Mouse (Mus musculus): ENCODE measurements around the gene Cdh1. TPM values are rescaled to one million over a fixed set of nuclear protein-coding genes. Genes with fewer than 3 reads are reported as not detected.

Cdh1 gene
- polyA plus RNA-seq, 1 experiment from 2014 or later: 3.2 TPM

DNA sequence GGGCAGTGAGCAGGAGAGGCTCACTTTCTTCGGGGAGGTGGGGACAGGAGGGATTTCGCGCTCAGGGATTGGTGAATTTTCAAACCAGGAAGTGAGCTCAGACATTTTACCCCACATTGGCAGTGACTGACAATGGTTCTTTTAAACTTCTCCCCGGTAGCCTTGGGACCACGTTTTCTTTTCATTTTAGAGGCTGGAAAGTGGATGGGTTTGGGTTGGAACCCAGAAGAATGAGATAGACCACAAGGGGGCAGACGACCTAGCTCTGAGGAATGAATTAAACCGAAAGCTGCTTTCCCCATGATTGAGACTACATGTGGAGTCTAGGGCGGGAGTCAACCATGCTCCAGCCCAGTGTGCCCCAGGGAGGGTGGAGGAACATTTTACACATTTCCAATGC, 71.7 kb downstream of the Cdh1 start:
- Histone ChIP-seq H3K9me3 (no peaks in the 10 kb centered on the region), H3K4me3 (no peak overlapping the region), H3K4me1 (no peaks in the 10 kb centered on the region), H3K27ac (replicated peaks) (no peak overlapping the region), H3K9ac (no peak overlapping the region), H3K27me3 (replicated peaks) (no peaks in the 10 kb centered on the region), H3K4me2 (no peak overlapping the region), H3K36me3 (no peaks in the 10 kb centered on the region)
- WGBS: 72% methylated on average over 8 of the region's 8 CpGs
- no peak for ATAC-seq (ENCODE audit: extremely low read depth, insufficient number of reproducible peaks, low FRiP score, low TSS enrichment)

DNA sequence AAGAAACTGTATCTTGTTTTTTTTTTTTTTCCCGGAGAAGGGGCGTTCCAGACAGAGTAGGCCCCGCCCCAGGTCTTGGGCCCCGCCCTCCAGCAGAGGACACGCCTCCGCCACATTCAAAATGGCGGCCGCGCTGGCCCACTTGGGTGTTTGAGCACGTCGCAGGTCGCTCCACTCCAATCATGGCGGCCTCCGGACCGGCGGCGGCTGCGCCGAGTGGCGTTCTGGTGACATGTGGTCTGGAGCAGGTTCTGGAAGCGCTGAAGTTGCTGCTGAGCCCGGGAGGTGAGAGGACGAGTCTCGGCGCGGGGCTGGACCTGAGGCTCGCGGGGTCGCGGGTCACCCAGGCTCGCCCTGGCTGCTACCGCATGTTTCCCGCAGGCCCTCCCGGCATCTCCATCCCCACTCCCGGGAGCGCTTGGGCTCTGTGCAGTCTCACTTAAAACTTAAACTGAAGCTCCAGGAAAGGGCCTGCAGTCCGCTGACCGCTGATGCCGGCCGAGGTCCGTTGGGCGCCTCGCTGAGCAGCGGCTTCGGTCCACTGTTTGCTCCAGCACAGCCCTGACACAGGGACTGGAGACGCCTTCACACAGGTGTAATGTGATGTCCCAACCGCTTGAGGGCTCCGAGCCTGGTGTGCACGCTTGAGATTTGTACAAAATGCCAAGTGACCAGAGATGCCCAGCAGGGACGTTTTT, 80.0 kb downstream of the Cdh1 start, which contains the start of gene Tango6:
Gene Tango6 (plus strand): TSS at position 98 of the 698 bp plus-strand sequence.
- no peaks in the 10 kb centered on the region for H3K27me3 ChIP-seq (replicated peaks)

DNA sequence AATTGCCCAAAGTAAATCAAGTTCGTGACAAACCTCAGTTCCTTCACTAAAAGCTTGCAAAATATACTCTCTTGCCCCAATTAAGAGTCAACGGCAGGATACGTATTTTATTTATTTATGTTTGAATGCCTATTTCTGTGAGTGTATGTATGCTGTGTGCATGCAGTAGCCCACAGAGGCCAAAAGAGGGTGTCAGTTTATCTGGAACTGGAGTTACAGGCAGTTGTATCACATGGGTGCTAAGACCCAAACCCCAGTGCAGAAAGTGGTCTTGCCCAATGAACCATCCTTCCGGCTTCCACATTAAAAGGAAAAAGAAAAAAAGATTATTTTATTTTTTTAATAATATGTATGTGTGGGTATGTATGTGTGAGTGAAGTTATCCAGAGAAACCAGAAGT, 81.2 kb downstream of the Cdh1 start:
- Histone ChIP-seq H3K36me3 (0 out of 2 replicates have a peak, but pooled peaks cover 5% of the 10 kb centered on the region), H3K4me2 (no peak overlapping the region), H3K27ac (replicated peaks) (no peak overlapping the region), H3K4me1 (peaks cover 4% of the 10 kb centered on the region), H3K9ac (no peak overlapping the region), H3K4me3 (no peak overlapping the region), H3K9me3 (no peaks in the 10 kb centered on the region), H3K27me3 (replicated peaks) (no peaks in the 10 kb centered on the region)
- ATAC-seq (ENCODE audit: extremely low read depth, insufficient number of reproducible peaks, low FRiP score, low TSS enrichment): no peak
- WGBS: 93% methylated on average over 4 of the region's 4 CpGs

More for the DNA sequence above, 80.0 kb downstream of the Cdh1 start, which contains the start of gene Tango6:
- H3K9ac ChIP-seq: peak within 1 kb of the TSS; percentile 92
- peak within 1 kb of the TSS; percentile 96 for H3K27ac ChIP-seq (replicated peaks)
- peak within 1 kb of the TSS; percentile 70 for H3K4me2 ChIP-seq
- H3K4me1 ChIP-seq: peaks cover 4% of the 10 kb centered on the region
- no peaks in the 10 kb centered on the region for H3K36me3 ChIP-seq
- H3K4me3 ChIP-seq: peak within 1 kb of the TSS; percentile 85
- WGBS: under 1% methylated on average over 50 of the region's 50 CpGs
- ATAC-seq (ENCODE audit: extremely low read depth, insufficient number of reproducible peaks, low FRiP score, low TSS enrichment): peak; percentile 95
- no peaks in the 10 kb centered on the region for H3K9me3 ChIP-seq

DNA sequence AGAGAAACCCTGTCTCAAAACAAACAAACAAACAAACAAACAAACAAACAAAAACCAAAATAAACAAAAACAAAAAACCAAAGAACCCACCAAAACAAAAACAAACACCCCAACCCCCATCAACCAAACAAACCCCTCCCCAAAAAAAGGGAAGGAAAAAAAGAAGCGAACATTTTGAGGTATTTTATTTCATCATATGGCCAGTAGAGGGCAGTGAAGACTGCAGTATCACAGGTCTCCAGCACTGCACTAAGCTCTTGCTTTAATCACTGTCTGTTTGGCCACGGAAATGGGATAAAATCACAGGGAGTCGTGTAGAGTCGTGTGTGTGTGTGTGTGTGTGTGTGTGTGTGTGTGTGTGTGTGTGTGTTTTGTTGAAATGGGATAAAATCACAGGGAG, 84.3 kb downstream of the Cdh1 start:
- 5% methylated on average over 4 of the region's 4 CpGs for WGBS
- Histone ChIP-seq H3K27ac (replicated peaks) (no peak overlapping the region), H3K4me1 (peaks cover 4% of the 10 kb centered on the region), H3K4me3 (no peak overlapping the region), H3K9me3 (no peaks in the 10 kb centered on the region), H3K9ac (no peak overlapping the region), H3K36me3 (peaks cover 24% of the 10 kb centered on the region), H3K4me2 (no peak overlapping the region), H3K27me3 (replicated peaks) (no peaks in the 10 kb centered on the region)
- ATAC-seq (ENCODE audit: extremely low read depth, insufficient number of reproducible peaks, low FRiP score, low TSS enrichment): no peak

DNA sequence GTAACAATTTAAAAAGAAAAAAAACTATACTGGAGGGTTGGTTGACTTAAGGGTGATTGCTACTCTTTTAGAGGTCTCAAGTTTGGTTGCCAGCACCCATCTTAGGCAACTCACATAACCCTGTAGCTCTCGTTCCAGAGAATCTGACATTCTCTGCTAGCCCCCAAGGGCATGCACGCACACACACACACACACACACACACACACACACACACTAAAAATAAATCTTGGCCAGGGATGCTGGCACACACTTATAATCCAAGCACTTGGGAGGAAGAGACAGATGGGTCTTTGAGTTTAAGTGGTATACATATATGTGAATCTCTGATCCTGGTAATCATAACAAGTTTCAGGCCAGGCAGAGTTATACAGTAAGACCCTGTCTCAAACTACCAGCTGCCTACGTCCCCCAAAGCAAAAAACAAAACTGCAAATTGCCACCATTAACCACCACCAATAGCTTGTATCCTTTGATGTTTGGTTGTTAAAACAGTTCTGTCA, 94.6 kb downstream of the Cdh1 start:
- 66% methylated on average over 3 of the region's 3 CpGs for WGBS
- H3K4me1 ChIP-seq: 0 out of 2 replicates have a peak, but pooled peaks cover 6% of the 10 kb centered on the region
- no peak overlapping the region for H3K27ac ChIP-seq (replicated peaks)
- ATAC-seq (ENCODE audit: extremely low read depth, insufficient number of reproducible peaks, low FRiP score, low TSS enrichment): no peak
- no peak overlapping the region for H3K4me3 ChIP-seq
- no peaks in the 10 kb centered on the region for H3K27me3 ChIP-seq (replicated peaks)
- H3K36me3 ChIP-seq: peaks cover 82% of the 10 kb centered on the region
- H3K9ac ChIP-seq: no peak overlapping the region
- H3K4me2 ChIP-seq: no peak overlapping the region
- no peaks in the 10 kb centered on the region for H3K9me3 ChIP-seq

DNA sequence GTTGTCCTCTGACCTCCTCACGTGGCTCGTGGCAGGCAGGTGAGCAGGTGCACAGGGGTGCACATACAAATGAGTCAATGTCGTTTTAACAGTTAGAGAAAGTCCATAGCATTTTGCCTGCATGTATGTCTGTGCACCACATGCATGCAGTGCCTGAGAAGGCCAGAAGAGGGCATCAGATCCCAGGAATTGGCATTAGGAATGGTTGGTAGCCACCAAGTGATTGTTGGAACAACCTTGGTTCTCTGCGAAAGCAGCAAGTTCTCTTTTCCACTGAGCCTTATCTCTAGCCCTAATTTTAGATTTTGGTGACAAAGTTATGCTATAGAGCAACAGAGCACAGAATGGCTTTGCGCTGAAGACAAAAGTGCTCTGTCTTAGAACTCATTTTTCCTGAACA, 96.4 kb downstream of the Cdh1 start:
- H3K4me3 ChIP-seq: no peak overlapping the region
- no peak overlapping the region for H3K9ac ChIP-seq
- peaks cover 11% of the 10 kb centered on the region for H3K4me1 ChIP-seq
- H3K27ac ChIP-seq (replicated peaks): no peak overlapping the region
- H3K9me3 ChIP-seq: no peaks in the 10 kb centered on the region
- no peak for ATAC-seq (ENCODE audit: extremely low read depth, insufficient number of reproducible peaks, low FRiP score, low TSS enrichment)
- H3K4me2 ChIP-seq: no peak overlapping the region
- WGBS: 68% methylated on average over 5 of the region's 5 CpGs
- peaks cover 73% of the 10 kb centered on the region for H3K36me3 ChIP-seq
- H3K27me3 ChIP-seq (replicated peaks): no peaks in the 10 kb centered on the region

DNA sequence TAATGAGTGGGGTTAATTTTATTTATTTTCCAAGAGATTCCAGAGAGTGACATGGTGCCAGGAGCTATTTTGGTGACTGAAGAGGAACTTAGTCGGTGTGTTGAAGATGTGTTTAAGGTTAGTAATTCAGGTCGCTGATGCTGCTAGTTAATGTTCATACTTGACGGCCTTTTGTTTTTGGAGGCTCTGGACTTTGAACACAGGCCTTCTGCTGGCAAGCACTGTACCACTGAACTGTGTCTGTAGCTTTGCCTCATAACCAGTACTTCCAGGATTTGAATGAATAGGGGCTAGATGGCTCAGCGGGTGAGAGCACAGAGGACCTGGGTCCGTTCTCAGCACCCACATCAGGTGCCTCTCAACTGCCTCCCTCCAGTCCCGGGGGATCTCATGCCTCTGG, 97.0 kb downstream of the Cdh1 start:
- no peak overlapping the region for H3K4me2 ChIP-seq
- ATAC-seq (ENCODE audit: extremely low read depth, insufficient number of reproducible peaks, low FRiP score, low TSS enrichment): no peak
- H3K36me3 ChIP-seq: peaks cover 69% of the 10 kb centered on the region
- H3K4me1 ChIP-seq: peaks cover 16% of the 10 kb centered on the region
- no peak overlapping the region for H3K27ac ChIP-seq (replicated peaks)
- no peaks in the 10 kb centered on the region for H3K9me3 ChIP-seq
- no peak overlapping the region for H3K9ac ChIP-seq
- WGBS: 85% methylated on average over 6 of the region's 6 CpGs
- no peak overlapping the region for H3K4me3 ChIP-seq
- no peaks in the 10 kb centered on the region for H3K27me3 ChIP-seq (replicated peaks)

DNA sequence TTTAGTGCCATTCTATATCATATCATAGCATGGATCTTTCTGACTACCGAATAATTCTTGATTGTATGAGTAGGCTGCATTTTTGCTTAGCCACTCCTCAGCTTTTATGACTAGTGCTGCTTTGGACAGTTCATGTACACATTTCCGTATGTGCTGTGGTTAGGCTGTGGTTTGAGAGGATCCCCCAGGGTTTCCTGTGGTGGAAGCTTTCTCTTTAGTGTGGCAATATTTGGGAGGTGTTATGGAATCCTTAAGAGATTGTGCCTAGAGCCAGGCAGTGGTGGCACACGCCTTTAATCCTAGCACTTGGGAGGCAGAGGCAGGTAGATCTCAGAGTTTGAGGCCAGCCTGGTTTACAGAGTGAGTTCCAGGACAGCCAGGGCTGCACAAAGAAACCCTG, 98.2 kb downstream of the Cdh1 start:
- Histone ChIP-seq H3K4me2 (no peak overlapping the region), H3K36me3 (peaks cover 59% of the 10 kb centered on the region), H3K27ac (replicated peaks) (no peak overlapping the region), H3K4me3 (no peak overlapping the region), H3K9me3 (no peaks in the 10 kb centered on the region), H3K9ac (no peak overlapping the region), H3K4me1 (peaks cover 28% of the 10 kb centered on the region), H3K27me3 (replicated peaks) (no peaks in the 10 kb centered on the region)
- ATAC-seq (ENCODE audit: extremely low read depth, insufficient number of reproducible peaks, low FRiP score, low TSS enrichment): no peak
- 77% methylated on average over 3 of the region's 3 CpGs for WGBS

DNA sequence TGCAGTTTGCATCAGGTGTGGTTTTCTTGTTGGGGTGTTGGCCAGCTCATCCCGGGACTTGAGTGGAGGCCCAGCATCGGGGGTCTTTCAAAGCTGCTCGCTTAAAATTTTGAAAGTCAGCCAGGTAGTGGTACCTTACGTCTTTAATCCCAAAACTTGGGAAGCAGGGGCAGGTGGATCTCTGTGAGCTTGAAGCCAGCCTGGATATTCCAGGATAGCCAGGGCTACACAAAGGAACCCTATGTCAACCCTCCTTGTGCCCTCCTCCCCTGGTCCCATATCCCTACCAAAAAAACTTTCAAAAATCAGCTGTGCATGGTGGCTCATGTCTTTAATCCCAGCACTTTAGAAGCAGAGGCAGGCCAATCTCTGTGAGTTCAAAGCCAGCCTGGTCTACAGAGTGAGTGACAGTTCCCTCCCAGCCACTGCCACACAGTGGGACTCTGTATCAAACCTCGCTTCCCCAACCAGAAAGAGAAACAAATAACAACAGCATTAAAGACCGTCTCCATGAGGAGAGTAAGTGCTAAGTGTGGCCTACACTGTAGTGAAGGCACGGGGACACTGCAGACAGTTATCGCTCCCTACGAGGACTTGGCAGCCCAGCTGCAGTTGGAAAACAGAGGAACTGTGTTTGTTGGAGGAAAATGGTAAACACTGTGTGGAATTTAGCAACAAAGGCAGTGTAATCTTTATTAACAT, 101.2 kb downstream of the Cdh1 start:
- no peak; the same call in 1 of the 2 replicates for ATAC-seq (ENCODE audit: extremely low read depth, insufficient number of reproducible peaks, low FRiP score, low TSS enrichment)
- Histone ChIP-seq H3K4me2 (peak overlapping the region; percentile 13; the same call in 1 of the 2 replicates), H3K9ac (no peak overlapping the region; the same call in 1 of the 2 replicates), H3K27ac (replicated peaks) (peak overlapping the region; percentile 91), H3K4me3 (no peak overlapping the region), H3K27me3 (replicated peaks) (no peaks in the 10 kb centered on the region), H3K36me3 (peaks cover 31% of the 10 kb centered on the region), H3K9me3 (no peaks in the 10 kb centered on the region), H3K4me1 (peaks cover 23% of the 10 kb centered on the region)
- 63% methylated on average over 9 of the region's 9 CpGs for WGBS

DNA sequence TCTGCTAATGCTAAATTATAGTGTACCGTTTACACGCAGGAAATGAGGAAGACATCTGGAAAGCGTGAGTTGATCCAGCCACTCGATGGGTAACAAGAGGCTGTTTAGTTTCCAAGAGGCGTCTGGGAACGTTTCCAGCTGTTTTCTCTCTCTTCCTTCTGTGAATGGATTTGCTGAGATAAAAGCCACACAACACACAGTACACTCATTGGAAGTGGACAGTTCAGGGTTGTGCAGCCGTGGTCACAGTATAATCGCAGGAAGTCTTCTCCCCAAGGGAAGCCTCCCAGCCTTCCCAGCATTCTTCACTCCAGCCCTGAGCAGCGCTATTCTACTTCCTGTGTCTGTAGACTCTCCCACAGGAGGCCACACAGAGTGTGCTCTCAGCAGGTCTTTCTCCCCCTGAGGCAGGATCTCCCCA, 101.8 kb downstream of the Cdh1 start:
- peak overlapping the region; percentile 91 for H3K27ac ChIP-seq (replicated peaks)
- ATAC-seq (ENCODE audit: extremely low read depth, insufficient number of reproducible peaks, low FRiP score, low TSS enrichment): peak; percentile 65; the same call in 1 of the 2 replicates
- H3K36me3 ChIP-seq: peaks cover 26% of the 10 kb centered on the region
- H3K9me3 ChIP-seq: no peaks in the 10 kb centered on the region
- whole genome bisulfite sequencing: 30% methylated on average over 9 of the region's 9 CpGs
- H3K9ac ChIP-seq: peak overlapping the region; percentile 19; the same call in 1 of the 2 replicates
- peak overlapping the region; percentile 13; the same call in 1 of the 2 replicates for H3K4me2 ChIP-seq
- no peak overlapping the region for H3K4me3 ChIP-seq
- H3K4me1 ChIP-seq: peaks cover 23% of the 10 kb centered on the region
- H3K27me3 ChIP-seq (replicated peaks): no peaks in the 10 kb centered on the region

DNA sequence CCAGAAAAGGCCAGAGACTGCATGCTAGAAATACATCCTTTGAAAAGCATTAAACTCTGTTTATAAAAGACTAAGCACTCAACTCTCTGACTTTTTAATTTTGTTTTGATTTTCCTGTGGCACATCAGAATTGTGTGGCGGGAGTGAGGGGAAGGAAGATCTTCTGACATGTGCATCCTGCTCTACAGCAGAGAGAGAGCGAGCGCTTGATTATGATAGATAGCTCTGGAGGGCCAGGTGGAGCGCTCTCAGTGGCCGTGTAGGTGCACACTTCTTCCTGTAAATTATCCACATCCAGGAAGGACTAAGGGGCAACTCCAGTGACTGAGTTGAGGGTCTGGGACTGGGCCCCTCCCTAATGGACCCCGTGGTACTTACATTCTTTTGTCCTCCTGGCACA, 103.0 kb downstream of the Cdh1 start:
- Histone ChIP-seq H3K27ac (replicated peaks) (peak overlapping the region; percentile 91; the same call in 1 of the 2 replicates), H3K9me3 (no peaks in the 10 kb centered on the region), H3K27me3 (replicated peaks) (no peaks in the 10 kb centered on the region), H3K4me3 (no peak overlapping the region), H3K4me2 (no peak overlapping the region), H3K36me3 (peaks cover 18% of the 10 kb centered on the region), H3K4me1 (peaks cover 23% of the 10 kb centered on the region), H3K9ac (no peak overlapping the region)
- WGBS: 74% methylated on average over 6 of the region's 6 CpGs
- no peak for ATAC-seq (ENCODE audit: extremely low read depth, insufficient number of reproducible peaks, low FRiP score, low TSS enrichment)
